Mouse (Mus musculus): ENCODE results near the gene Gm45233.

The Gm45233 gene

DNA sequence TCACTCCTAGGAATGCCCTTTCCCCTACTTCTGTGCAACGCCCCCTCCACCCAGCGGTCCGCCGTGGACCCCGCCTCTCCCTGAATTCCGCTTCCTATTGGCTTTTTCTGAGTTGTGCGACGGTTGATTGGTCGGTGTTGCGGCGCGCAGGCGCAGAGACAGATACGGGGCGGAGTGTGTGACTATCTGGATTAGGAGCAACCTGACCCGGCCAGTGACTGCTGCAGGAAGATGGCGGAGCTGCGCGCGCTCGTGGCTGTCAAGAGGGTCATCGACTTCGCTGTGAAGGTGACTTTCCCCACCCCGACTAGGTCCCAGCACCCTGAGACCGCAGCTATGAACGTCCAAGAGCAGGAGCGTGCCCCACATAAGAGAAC, at the start of gene Gm45233, which contains the start of gene Etfb:
Gene Gm45233 (plus strand): TSS at position 212 of the 377 bp plus-strand sequence.
Gene Etfb (plus strand): TSS at position 167 of the 377 bp plus-strand sequence.
- in situ Hi-C loops (cut with MboI, MseI): no loop called here

DNA sequence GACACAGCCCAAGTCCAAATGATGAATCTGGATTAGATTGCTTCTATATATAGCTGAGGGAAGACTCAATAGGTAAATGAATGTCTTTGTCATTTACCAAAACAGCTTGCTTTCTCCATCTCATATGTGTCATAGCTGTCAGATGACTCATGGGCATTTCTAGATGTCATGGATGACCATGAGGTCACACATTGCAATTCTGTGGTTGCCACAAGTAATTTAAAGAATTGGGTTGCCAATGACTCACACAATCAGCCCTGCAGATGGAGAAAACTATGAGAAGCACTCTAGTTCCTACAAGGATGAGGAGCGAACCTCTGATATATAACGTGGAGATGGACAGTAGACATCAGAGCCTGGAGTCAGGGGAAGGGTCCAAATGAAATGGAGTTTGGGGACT, 44.4 kb upstream of the Gm45233 start:
- in situ Hi-C loops (cut with MboI, MseI): no loop called here

DNA sequence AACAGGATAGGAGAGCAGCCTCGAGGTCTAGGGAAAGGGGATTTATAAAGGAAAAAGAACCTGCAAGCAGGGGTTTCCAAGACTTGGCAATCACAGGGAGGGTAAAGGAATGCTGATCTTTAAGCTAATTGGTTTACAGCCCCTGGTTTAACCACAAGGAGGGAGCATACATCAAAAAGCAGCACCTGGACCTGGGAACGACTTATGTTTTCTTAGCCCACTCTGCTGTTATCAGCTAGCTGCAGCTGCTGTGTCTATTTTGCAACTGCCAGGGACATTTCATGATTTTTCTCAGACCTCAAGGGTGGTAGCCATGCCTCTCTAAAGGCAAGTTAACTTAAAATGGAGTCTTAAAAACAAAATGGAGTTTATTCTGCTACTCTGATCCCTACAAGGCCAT, 41.2 kb upstream of the Gm45233 start:
- in situ Hi-C loops (cut with MboI, MseI): no loop called here

DNA sequence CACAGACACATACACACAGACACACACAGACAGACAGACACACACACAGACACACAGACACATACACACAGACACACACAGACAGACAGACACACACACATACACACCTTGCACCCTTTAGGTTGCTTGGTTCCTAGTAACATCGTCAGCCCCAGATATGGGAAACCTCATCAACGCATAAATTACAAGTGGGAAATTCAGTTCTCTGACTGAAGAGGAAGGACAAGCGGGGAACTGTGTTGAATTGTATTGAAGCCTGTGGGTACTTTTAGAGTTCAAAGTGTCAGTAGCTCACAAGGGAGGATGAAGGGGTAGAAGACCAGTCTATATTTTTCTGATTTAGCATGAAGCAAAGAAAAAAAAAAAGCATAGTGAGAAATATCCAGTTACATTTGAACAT, 36.4 kb upstream of the Gm45233 start:
- in situ Hi-C loops (cut with MboI, MseI): no loop called here

DNA sequence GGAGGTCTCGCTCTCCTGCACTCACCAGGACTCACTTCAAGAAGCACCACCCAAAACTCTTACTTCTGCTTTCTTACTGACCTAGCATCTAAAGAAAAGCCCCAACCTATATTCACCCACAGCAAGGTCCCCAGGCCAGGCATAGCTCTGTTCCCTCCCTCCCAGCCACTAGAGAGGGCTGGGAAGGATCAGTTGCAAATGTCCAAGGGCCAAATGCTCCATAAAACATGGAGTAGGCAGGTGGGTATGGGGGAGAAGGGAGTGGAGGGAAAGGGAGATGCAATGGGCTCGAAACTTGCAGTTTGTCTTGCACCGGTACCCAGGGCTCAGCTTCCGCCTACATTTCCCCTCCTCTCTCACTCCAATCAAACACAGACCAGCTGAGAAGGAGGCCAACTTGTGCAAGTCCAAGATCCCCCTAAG, 35.8 kb upstream of the Gm45233 start, which contains the start of gene Siglecg:
Gene Siglecg (plus strand): TSS at position 74 of the 423 bp plus-strand sequence.
- in situ Hi-C loops (cut with MboI, MseI): no loop called here

DNA sequence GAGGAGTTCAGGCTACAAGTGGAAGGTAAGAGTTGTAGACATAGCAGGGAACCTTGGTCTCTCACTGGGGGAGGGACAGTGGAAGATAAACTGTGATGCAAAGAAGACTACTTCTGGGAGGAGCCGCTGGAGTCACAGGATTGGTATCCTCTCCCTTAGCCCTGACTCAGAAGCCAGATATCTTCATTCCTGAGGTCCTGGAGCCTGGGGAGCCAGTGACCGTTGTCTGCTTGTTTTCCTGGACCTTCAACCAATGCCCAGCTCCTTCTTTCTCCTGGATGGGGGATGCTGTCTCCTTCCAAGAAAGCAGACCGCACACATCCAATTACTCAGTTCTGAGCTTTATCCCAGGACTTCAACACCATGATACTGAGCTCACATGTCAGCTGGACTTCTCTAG, 34.8 kb upstream of the Gm45233 start:
- in situ Hi-C loops (cut with MboI, MseI): no loop called here

DNA sequence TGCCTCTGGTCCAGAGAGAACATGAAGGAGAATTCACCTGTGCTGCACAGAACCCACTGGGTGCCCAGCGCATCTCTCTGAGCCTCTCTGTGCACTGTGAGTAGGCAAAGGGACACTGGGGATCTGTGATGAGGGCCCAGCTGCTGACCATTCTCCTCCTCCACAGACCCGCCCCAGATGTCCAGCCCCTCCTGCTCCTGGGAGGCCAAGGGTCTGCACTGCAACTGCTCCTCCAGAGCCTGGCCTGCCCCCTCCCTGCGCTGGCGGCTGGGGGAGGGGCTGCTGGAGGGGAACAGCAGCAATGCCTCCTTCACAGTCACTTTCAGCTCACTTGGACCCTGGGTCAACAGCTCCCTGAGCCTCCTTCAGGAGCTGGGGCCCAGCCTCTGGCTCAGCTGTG, 32.2 kb upstream of the Gm45233 start:
- in situ Hi-C loops (cut with MboI, MseI): loop anchor here (5.0 kb wide), 1 partner anchor 1381 kb away; no protein-coding TSS in a partner anchor

DNA sequence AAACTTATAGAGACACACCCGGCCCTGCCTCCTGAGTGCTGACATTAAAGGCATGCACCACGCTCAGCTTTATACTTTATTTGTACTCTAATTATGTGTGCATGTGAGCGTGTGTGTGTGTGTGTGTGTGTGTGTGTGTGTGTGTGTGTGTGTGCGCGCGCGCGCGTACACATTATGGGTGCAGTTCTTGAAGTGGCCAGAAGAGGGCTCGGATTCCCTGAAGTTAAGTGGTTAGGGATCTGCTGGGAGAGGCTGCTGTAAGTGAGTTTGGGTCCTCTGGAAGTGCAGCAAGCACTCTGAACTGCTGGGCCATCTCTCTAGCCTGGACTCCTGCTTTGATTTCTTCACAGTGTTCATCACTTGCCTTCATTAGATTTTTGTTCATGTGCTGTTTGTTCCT, 26.6 kb upstream of the Gm45233 start:
- in situ Hi-C loops (cut with MboI, MseI): no loop called here

DNA sequence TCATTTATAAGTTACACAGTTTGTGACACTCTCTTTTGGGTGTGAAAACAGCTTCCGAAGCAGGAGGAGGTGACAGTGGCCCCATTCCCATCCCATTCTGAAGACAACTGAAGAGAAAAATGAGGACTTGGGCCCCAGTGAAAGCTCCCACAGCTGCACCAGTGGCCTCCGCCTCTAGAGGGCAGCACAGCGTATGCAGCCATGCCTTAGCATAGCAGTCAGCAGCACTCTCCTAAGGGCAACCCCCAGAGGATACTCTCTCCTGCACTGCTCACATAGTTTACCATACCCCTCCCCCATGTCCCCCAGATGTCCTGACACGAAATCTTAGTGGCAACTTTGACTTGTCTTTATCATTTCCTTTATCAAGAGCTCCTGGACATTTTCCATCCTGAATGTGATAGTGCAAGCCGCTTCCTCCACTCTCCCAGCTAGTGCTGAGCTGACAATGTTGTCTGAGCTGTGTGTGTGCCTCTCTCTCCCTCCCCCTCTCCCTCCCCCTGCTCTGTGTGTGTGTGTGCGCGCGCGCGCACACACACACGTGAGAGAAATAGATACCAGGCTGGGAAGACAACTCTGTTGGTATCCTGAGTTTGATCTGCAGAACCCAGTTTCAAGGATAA, 20.8 kb upstream of the Gm45233 start:
- in situ Hi-C loops (cut with MboI, MseI): no loop called here

DNA sequence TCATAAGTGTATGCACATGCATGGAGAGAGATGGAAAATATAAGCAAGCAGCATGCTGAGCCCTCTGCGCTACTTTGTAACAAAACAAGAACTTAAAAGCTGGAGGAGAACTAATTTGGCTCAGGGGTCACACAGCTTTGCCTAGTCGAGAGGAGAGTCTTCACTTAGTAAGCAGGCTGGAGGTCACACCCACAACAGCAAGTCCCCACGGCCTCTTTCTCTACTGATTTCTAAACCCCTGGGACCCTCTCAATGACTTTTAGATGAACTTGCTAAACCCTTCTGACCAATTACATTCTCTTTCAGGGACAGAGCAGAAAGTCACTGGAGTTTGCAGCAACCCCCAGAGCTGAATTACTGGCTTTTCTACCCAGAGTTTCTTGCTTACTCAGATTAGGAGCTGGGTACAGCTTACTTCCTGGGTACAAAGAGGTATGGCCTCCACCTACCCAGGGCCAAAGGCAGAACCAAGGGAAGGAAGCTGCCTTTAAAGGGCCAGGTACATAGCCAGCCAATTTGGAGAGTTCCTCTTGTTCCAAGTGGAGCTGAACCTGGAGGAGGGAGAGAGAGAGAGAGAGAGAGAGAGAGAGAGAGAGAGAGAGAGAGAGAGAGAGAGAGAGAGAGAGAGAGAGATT, 19.8 kb upstream of the Gm45233 start:
- in situ Hi-C loops (cut with MboI, MseI): no loop called here

DNA sequence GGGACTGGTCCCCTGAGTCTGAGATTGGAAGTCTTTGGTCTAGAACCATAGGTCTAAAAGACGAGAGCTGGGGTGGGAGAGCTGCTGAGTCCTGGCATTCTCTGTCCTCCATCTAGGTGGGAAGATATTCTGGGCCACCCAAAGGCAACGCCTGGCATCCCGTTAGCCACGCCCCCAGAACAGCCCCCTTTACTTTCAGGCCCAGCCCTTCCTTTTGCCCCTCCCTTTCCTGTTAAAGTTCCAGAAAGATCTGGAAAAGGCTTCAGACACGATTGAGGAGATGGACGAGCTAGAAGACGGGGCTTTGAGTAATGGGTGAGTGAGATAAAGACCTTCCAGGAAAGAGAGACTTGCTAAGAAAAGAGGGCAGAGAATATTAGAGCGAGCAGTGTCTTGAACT, 16.5 kb upstream of the Gm45233 start, which contains the start of gene Lim2:
Gene Lim2 (plus strand): TSS at position 265 of the 400 bp plus-strand sequence.
- in situ Hi-C loops (cut with MboI, MseI): no loop called here

DNA sequence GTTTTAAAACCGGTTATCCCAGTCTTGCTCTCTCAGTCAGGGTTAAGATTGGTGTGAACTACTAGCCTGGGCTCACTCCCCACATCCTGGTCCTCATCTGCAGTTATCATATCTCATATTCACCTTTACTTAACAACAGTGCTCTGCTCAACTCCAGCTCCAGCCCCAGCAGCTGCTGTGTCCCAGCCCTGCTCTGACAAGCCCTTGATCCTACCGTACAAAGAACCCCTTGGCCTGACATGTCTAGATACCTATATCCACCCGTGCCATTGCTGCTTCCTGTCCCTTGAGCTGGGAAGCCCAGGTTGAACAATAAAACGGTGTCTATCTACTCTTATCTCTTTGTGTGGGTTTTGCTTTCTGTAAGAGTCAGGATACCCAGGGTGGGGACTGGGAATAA, 14.4 kb upstream of the Gm45233 start:
- in situ Hi-C loops (cut with MboI, MseI): no loop called here

DNA sequence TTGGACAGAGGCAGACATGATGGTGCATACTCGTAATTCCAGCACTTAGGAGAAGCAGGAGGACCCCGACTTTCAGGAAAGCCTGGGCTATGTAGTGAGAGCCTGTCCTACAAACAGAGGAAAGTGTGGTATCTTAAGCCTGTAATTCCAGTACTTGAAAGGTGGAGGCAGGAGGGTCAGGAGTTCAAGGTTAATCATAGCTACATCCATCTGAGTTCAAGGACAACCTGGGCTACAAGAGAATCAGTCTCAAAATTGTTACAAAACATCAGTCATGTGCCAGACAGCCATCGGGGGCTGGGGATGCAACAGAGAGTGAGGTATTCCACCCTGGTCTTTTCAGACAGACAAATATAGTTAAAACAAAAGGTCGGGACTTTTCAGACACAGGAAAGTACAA, 11.0 kb upstream of the Gm45233 start:
- in situ Hi-C loops (cut with MboI, MseI): no loop called here

DNA sequence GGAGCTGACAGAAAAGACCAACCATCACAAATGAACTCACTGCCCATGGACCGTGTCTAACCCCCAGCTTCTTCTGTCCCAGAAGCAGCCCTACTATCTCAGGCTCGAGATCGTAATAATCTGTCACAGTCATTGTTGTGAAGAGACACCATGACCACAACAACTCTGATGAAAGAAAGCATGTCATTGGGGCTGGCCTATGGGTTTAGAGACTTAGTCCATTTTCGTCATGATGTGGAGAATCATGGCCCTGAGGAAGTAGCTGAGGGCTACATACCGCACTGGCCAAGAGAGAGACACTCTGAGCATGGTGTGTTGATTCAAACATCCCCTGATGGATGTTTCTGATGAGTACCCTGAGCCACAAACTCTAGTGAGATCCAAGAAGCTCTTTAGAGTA, 9.3 kb upstream of the Gm45233 start:
- in situ Hi-C loops (cut with MboI, MseI): no loop called here

DNA sequence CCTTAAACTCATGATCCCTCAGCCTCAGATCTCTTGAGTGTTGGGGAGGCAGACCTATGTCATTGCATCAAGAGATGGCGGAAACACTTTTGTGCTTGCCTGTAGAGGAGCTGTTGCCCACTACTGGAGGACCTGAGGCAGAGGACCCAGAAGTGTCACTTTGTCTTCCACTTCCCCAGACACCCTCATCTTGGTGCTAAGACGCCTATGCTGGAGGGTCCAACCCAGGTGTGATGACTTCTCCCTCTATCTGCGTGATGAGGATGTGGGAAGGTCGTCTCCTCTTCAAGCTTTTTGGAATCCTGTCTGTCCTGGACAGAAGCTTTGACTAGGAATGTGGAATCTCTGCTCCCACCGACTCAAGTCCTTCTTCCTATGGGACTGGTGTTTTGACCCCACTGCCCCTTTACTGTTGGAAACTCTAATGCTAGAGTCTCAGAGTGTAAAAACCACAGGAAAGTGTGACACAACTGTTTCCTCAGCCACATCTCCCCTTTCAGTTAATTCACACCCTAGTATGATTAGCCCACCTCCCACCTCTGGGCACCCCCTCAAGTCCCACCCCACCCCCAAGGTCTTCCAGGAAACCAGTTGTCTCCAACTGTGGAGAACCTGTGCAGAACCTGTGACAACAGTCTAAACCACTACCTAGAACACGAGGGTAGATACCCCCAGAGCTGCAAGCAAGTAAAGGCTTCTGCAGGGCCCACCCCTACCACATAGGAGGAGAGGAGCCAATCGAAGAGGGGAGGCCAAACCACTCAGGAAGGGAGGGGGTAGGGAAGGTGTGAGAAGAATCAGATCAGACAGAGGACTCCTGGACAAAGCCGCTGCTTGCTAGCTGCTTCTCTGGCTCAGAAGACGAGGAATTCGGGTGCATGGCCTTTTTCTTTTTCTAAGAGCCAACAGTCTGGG, 7.3 kb upstream of the Gm45233 start, which contains the start of gene Nkg7:
Gene Nkg7 (plus strand): TSS at position 733 of the 915 bp plus-strand sequence.
- in situ Hi-C loops (cut with MboI, MseI): no loop called here

DNA sequence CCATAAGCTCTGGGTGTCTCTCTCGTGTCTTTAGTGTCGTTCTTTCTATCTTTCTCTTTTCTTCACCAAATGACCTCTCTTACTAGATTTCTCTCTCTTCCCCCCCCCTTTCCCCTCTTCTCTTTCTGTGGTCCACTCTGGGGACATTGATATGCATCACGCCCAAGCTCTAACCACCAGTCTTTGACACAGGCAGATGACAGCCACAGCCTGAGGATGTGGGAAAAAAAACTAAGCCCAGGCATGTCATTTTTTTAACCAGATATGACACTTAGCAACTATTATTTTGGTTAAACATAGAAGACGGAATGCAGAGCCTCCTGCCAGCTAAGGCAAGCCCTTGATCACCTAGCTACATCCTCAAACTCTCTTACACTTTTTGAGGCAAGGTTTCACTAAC, 5.3 kb upstream of the Gm45233 start:
- in situ Hi-C loops (cut with MboI, MseI): no loop called here

DNA sequence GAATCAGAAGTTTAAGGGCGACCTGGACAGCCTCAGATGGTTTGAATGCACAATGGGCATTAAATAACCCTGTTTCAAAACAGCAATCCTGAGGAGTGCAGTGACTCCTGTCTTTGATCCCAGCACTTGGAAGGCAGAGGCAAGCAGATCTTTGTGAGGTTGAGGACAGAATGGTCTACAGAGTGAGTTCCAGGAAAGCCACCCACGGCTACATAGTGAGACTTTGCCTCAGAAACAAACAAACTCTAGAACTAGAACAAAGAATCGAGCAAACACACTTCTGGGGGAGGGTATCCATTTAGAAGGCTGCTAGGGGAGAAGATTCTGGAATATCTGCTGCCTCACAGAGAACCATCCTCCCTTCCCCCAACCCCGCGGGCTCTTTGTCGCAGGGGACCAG, 3.4 kb upstream of the Gm45233 start, which contains the start of gene Cldnd2:
Gene Cldnd2 (plus strand): TSS at position 301 of the 400 bp plus-strand sequence.
- in situ Hi-C loops (cut with MboI, MseI): no loop called here

DNA sequence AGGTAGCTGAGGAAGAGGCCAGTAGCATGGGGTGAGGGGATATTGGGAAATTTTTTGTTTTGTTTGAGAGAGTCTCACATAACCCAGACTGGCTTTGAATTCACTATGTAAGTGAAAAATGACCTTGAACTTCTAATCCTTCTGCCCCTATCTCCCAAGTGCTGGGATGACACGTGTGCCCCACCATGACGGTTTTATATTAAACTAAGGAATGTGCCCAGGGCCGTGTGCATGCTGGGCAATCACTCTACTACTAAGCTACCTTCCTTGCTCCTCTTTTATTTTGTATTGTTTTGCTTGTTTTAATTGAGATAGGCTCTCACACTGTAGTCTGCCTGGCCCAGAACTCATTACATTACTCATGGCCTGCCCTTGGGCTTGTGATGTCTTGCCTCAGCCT, 2.9 kb upstream of the Gm45233 start:
- in situ Hi-C loops (cut with MboI, MseI): no loop called here

DNA sequence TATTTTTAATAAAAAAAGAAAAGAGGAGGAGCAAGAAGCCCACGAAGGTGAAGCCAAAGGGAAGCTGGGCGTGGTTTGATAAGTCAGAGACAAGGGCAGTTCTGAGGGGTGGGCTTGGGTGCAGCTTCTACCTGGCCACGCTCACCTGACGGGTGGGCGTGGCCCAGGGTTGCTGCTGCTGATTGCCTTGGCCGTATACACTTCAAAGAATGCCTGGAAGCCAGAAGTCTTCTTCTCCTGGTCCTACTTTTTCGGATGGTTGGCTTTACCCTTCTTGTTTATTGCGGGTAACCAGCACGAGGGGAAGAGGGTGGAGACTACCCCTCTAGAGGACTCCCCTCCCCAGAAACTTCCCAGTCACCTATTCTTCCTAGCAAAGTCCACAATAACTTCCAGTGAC, 1.2 kb upstream of the Gm45233 start:
- in situ Hi-C loops (cut with MboI, MseI): no loop called here

DNA sequence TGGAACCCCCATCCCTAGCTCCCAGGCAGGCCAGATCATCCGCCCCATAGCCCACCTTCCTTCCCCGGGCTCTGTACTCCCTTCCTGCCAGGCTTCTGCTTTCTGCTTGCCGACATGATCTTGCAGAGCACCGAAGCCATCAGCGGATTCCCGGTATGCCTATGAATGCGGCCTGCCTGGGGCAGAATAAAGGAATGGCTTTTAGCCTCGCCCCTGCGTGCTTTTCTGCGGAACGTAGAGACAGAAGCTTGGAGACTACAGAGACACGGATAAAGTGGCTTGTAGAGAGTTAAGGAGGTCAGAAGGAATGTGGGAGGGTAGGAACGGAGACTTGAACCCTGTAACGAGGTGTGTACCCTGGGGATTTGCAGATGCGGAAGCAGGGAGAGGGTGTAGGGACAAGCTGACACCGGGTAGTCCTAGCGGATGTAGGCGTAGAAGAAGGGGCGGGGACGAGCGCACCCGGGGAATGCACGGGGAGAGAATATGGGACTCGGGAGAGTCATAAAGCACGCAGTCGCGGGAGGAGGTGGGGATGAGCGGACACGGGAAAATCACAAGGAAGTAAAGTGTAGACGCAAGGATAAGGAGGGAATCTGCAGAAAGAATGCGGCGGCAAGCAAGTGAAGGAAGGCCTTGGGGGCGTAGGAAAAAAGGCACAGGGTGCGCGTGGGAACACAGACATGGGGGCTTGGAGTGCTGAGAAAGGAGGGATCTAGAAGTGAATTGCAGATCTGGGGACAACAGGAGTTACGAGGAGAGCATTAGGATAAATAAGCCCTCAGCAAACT, 607 bp upstream of the Gm45233 start:
- in situ Hi-C loops (cut with MboI, MseI): no loop called here

DNA sequence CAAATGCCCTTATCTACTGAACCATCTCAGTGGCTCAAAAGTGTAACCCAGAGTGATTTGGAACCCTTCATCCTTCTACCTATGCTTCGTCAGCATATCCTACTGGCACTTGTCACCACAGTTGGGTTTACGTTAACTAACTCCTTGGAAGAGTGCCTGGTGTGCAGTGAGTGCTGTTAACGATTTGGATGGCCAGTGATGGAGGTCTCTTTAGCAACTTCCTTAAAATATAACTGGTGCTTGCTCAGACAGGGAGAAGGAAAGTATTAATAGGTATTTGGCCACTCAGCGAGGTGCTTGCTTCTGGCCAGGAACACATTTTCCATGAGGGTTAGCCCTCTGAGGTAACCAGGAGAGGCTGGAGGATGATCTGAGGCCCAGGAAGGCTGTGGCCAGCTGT, 3.9 kb downstream of the Gm45233 start:
- in situ Hi-C loops (cut with MboI, MseI): no loop called here

All from regulatory T cell (primary cell).